Mouse (Mus musculus) colon, adult 2 months (tissue): ENCODE measurements around the gene Olfr1462. TPM values are rescaled to one million over a fixed set of nuclear protein-coding genes. Genes with fewer than 3 reads are reported as not detected.

Experiments used
- polyA plus RNA-seq: library from polyadenylated mRNA; depleted of rRNA; stranded (reverse); fragments of >200 nt; gene quantifications from 2 replicates; pipeline ENCODE4 v1.2.3, GENCODE M21; 2012; rRNA removed

The Olfr1462 gene
- polyA plus RNA-seq, result not detected in 2 replicates

GRCm38 (mm10) chr19:13185434-13185833 lies at the start of gene Olfr1462:
Olfr1462 (plus strand) TSS chr19:13185734.

GRCm38 (mm10) chr19:13149449-13149848 lies 36.1 kb upstream of the Olfr1462 start, which contains the start of gene Olfr1459:
Olfr1459 (minus strand) TSS chr19:13149549.

GRCm38 (mm10) chr19:13162700-13163099 lies 22.8 kb upstream of the Olfr1462 start, which contains the start of gene Olfr1461:
Olfr1461 (plus strand) TSS chr19:13163000.

GRCm38 (mm10) chr19:13231028-13231427 lies 45.5 kb downstream of the Olfr1462 start, which contains the start of gene Olfr1463:
Olfr1463 (plus strand) TSS chr19:13231328.

Other genes with a start within 250 kb of the Olfr1462 start
- not detected in 2 replicates for gene Olfr1450, start 235.5 kb upstream of the Olfr1462 start, polyA plus RNA-seq
- not detected in 2 replicates for gene Olfr1451, start 190.7 kb upstream of the Olfr1462 start, polyA plus RNA-seq
- gene Olfr1453, start 157.4 kb upstream of the Olfr1462 start, polyA plus RNA-seq, result not detected in 2 replicates
- not detected in 2 replicates for gene Olfr1454, start 125.1 kb upstream of the Olfr1462 start, polyA plus RNA-seq
- gene Olfr1457, start 87.8 kb upstream of the Olfr1462 start, polyA plus RNA-seq, result not detected in 2 replicates
- gene Olfr1458, start 79.0 kb upstream of the Olfr1462 start, polyA plus RNA-seq, result not detected in 2 replicates
- gene Olfr1459, start 36.2 kb upstream of the Olfr1462 start, polyA plus RNA-seq, result not detected in 2 replicates
- not detected in 2 replicates for gene Olfr1461, start 22.7 kb upstream of the Olfr1462 start, polyA plus RNA-seq
- not detected in 2 replicates for gene Olfr1463, start 45.6 kb downstream of the Olfr1462 start, polyA plus RNA-seq
- gene Olfr1465, start 129.8 kb downstream of the Olfr1462 start, polyA plus RNA-seq, result not detected in 2 replicates
- gene Olfr1466, start 153.1 kb downstream of the Olfr1462 start, polyA plus RNA-seq, result not detected in 2 replicates
- not detected in 2 replicates for gene Olfr1467, start 176.5 kb downstream of the Olfr1462 start, polyA plus RNA-seq
- gene Olfr1469, start 222.1 kb downstream of the Olfr1462 start, polyA plus RNA-seq, result not detected in 2 replicates